Mouse (Mus musculus) brain, embryonic 14.5 days (tissue): Measurements from ENCODE around the gene Celsr3. TPM values are rescaled to one million over a fixed set of nuclear protein-coding genes. Genes with fewer than 3 reads are reported as not detected.
A peak's percentile ranks its signal among the peaks of the same experiment; 100 is the strongest.

Experiments
- DNase-seq: peaks from one replicate; pipeline ENCODE4 v3.0.0-alpha.2; 2011; ENCODE audit warnings: low read depth
- CTCF ChIP-seq: fragments of 200-500 bp; IDR thresholded peaks from 2 replicates; pipeline ENCODE4 v1.5.1; 2012; ENCODE audit warnings: inconsistent platforms, mild to moderate bottlenecking, moderate library complexity, borderline replicate concordance; ENCODE audit not compliant: insufficient read depth, insufficient read length; ENCODE audit errors: extremely low read depth
- POLR2A ChIP-seq: fragments of 200-500 bp; IDR thresholded peaks from 2 replicates; pipeline ENCODE4 v1.6.1; 2012; ENCODE audit warnings: mild to moderate bottlenecking, inconsistent platforms, borderline replicate concordance; ENCODE audit not compliant: poor library complexity, insufficient read depth, insufficient read length, severe bottlenecking; ENCODE audit errors: extremely low read depth
- polyA plus RNA-seq: library from polyadenylated mRNA; depleted of rRNA; stranded (reverse); fragments of >200 nt; gene quantifications from 2 replicates; pipeline ENCODE4 v1.2.3, GENCODE M21; 2012; rRNA removed

Gene Celsr3
- polyA plus RNA-seq, 1 experiment, result 130 TPM

GRCm38 (mm10) chr9:108832390-108833108 lies 6.4 kb downstream of the Celsr3 start:
- DNase-seq, result peak; percentile 95
- no peak for TF ChIP-seq CTCF
- TF ChIP-seq POLR2A, result no peak

DNA sequence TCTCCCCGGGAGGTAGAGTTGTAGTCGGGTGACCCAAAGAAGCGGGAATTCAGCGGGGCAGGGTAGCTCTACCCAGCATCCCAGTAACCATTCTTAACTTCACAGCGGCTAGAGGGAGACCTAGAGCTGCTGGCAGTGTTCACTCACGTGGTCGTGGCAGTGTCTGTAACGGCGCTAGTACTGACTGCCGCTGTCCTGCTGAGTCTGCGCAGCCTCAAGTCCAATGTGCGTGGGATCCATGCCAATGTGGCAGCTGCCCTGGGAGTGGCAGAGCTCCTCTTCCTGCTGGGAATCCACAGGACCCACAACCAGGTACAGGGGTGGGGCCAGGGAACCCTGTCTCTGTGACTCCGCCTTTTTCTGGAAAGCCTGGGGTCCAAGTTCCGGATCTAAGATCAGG lies 16.9 kb downstream of the Celsr3 start:
- peak; percentile 72 for DNase-seq
- TF ChIP-seq CTCF, result peak; percentile 22; the same call in 1 of the 2 replicates
- no peak for TF ChIP-seq POLR2A

DNA sequence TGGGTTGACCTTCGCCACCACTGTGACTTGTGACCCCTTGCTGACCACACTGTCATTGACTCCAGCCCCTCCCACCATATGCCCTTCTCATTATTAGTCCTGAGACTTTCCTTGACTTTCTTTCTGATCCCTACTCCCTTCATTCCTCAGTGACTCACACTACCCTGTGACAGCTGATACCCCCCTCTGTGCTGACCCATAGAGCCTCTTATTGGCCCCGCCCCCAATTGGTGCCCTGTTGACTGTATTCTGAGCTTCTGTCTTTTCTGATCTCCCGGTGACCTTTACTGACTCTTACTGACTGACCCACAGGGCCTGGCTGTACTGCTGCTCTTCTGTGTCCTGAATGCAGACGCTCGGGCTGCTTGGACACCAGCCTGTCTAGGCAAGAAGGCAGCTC lies 19.3 kb downstream of the Celsr3 start:
- no peak for DNase-seq
- TF ChIP-seq POLR2A, result no peak
- TF ChIP-seq CTCF, result no peak

DNA sequence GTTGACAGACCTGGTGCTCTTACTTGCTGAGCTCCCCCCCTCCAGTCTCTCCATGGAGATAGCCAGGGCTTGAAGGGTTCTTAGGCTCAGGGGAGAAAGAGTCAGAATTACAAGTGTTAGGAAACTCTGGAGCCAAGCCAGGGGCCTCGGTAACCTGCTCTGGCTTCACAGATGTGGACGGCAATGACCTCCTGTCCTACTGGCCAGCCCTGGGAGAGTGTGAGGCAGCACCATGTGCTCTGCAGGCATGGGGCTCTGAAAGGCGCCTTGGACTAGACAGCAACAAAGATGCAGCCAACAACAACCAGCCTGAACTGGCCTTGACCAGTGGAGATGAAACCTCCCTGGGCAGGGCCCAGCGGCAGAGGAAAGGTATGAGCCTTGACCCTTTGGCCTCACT lies 21.3 kb downstream of the Celsr3 start:
- no peak for DNase-seq
- TF ChIP-seq POLR2A, result no peak
- no peak for TF ChIP-seq CTCF

DNA sequence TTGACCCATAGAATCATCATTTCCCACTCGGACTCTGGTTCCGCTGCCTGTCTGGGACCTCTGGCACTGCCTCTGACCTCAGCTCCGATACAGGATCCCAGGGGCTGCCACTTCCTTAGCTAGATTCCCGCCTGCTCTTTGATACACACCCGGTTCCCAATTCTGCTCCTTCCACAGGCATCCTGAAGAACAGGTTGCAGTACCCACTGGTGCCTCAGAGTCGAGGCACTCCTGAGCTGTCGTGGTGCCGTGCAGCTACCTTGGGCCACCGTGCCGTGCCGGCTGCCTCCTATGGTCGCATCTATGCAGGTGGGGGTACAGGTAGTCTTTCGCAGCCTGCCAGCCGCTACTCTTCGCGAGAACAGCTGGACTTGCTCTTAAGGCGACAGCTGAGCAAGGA lies 22.3 kb downstream of the Celsr3 start:
- no peak for DNase-seq
- no peak for TF ChIP-seq POLR2A
- no peak for TF ChIP-seq CTCF

- no peak for DNase-seq
- TF ChIP-seq POLR2A, result no peak
- TF ChIP-seq CTCF, result no peak
These were observed 26.9 kb downstream of the Celsr3 start, which contains the start of gene Slc26a6 for GRCm38 (mm10) chr9:108852976-108853375. Slc26a6 (plus strand) TSS chr9:108853283.

GRCm38 (mm10) chr9:108853635-108854240 lies 27.6 kb downstream of the Celsr3 start:
- TF ChIP-seq CTCF (peak; percentile 64), POLR2A (no peak)
- peak; percentile 97 for DNase-seq

DNA sequence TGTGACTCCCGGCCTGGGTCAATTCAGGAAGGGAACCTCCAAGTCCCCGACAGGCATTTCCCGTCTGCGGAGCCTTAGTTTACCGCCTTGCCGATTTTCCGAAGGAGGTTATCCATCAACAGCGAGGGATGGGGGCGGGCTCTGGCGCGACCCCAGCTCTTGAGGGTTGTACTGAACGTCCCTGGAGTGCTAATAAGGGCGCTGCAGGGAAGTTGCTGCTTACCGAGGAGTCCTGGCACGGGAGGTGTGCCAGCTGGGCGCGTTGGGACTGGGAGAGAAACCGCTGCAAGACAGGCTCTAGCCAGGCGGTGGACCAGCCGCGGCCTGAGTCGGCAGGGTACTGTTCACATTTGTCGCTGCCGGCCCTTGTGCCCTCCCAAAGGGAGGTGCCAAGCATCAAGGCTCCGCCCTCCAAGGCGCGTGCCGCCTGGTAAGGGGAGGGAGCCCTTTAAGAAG lies 28.1 kb downstream of the Celsr3 start:
- TF ChIP-seq POLR2A, result peak; percentile 49; the same call in 1 of the 2 replicates
- TF ChIP-seq CTCF, result 0 out of 2 replicates have a peak, but pooled peaks have one; percentile 6
- DNase-seq, result peak; percentile 95

GRCm38 (mm10) chr9:108855335-108855734 lies 29.2 kb downstream of the Celsr3 start:
- TF ChIP-seq CTCF (no peak), POLR2A (no peak)

DNA sequence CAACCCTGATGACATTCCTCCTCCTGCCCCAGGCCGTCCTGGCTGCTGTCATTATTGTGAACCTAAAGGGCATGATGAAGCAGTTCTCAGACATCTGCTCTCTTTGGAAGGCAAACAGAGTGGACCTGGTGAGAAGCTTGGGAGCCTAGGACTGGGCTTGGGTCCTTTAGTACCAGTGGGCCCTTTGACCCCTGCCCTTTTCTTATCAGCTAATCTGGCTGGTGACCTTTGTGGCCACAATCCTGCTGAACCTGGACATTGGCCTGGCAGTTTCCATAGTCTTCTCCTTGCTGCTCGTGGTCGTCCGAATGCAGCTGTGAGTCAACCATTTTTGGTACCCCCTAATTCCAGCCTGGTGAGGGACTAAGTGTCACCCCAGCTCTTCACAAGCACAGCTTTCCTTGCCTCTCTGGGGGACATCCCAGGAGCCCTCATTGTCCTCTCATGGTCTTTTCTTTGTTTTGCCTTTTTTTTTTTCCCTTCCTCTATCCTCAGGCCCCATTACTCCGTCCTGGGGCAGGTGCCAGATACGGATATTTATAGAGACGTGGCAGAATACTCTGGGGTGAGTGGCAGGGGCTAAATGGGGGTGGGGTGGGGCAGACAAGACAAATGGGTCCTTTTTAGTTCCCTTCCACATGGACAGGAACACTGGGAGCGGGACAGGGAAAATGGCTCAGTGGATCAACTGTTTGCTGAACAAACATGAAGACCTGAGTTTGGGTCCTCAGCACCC lies 32.8 kb downstream of the Celsr3 start:
- no peak for DNase-seq
- TF ChIP-seq POLR2A (no peak), CTCF (no peak)

More at GRCm38 (mm10) chr9:108855335-108855734, 29.2 kb downstream of the Celsr3 start:
- no peak for DNase-seq

Other genes with a start within 250 kb of the Celsr3 start
- gene Wdr6, start 247.6 kb upstream of the Celsr3 start, polyA plus RNA-seq, result 329 and 375 TPM in 2 replicates
- gene P4htm, start 228.7 kb upstream of the Celsr3 start, polyA plus RNA-seq, result 28.4 and 31.6 TPM in 2 replicates
- gene Arih2, start 176.9 kb upstream of the Celsr3 start, polyA plus RNA-seq, result 47.9 and 49.0 TPM in 2 replicates
- gene Slc25a20, start 164.2 kb upstream of the Celsr3 start, polyA plus RNA-seq, result 19.5 and 22.6 TPM in 2 replicates
- 33.8 and 52.8 TPM in 2 replicates for gene Prkar2a, start 137.0 kb upstream of the Celsr3 start, polyA plus RNA-seq
- 352 and 472 TPM in 2 replicates for gene Ip6k2, start 42.5 kb upstream of the Celsr3 start, polyA plus RNA-seq
- 34.3 and 38.5 TPM in 2 replicates for gene Nckipsd, start 18.0 kb upstream of the Celsr3 start, polyA plus RNA-seq
- gene Slc26a6, start 27.0 kb downstream of the Celsr3 start, polyA plus RNA-seq, result 22.4 and 23.1 TPM in 2 replicates
- gene Tmem89, start 88.3 kb downstream of the Celsr3 start, polyA plus RNA-seq, result 0.76 and 0.88 TPM in 2 replicates
- 363 and 420 TPM in 2 replicates for gene Uqcrc1, start 110.3 kb downstream of the Celsr3 start, polyA plus RNA-seq
- 7.5 and 8.3 TPM in 2 replicates for gene Col7a1, start 127.3 kb downstream of the Celsr3 start, polyA plus RNA-seq
- gene Ucn2, start 159.7 kb downstream of the Celsr3 start, polyA plus RNA-seq, result 0.75 and 0.96 TPM in 2 replicates
- 32.0 and 35.3 TPM in 2 replicates for gene Pfkfb4, start 165.5 kb downstream of the Celsr3 start, polyA plus RNA-seq
- gene Shisa5, start 212.2 kb downstream of the Celsr3 start, polyA plus RNA-seq, result 78.6 and 83.1 TPM in 2 replicates
- 48.3 and 61.0 TPM in 2 replicates for gene Trex1, start 233.4 kb downstream of the Celsr3 start, polyA plus RNA-seq
- gene Atrip, start 247.8 kb downstream of the Celsr3 start, polyA plus RNA-seq, result 41.6 and 43.6 TPM in 2 replicates